ENCODE assay signal across 22 mouse cellular contexts in the genomic region with DNA sequence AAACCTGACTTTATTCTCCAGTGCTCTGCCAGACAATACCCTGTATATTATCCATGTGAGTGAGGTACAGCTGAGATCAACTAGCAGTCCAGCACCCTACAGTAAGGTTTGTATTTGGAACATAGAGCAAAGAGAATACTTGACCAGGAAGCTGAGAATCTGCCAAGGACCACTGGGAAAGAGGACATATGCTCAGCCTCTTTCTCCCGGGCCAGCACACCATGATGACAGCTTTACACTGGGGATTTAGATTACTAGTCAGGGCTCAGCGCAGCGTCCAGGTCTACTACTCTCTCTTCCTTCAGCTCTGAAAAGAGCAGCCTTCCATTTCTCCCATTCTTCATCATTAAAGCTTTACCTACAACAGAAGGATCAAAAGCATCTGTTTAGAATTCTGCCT.
A peak's percentile ranks its signal among the peaks of the same experiment; 100 is the strongest.
DNase-seq lines count a peak whose midpoint lies in the region; ATAC-seq lines count a peak whose summit lies in the region.
"Had no signal": no experiment of that assay in that cellular context is flagged by ENCODE, and none has a peak within 500 bp of the region (broad histone marks: within the 10 kb centered on the region; RNA-seq: fewer than 3 reads in every experiment).

No protein-coding gene starts in this region.

- WGBS in midbrain, embryonic 16.5 days: 50% methylated on average over 3 of the region's 3 CpGs
- WGBS in midbrain, embryonic 10.5 days: 78% methylated on average over 3 of the region's 3 CpGs

- H3K27ac ChIP-seq in midbrain, embryonic 16.5 days (ENCODE audit: low read length): peak overlapping the region; percentile 0; the same call in 1 of the 2 replicates
- H3K27ac ChIP-seq in midbrain, embryonic 10.5 days (replicated peaks): no peak overlapping the region
- H3K27ac ChIP-seq: embryonic facial prominence, embryonic 10.5 days; embryonic facial prominence, embryonic 13.5 days; forebrain, embryonic 12.5 days; forebrain, embryonic 15.5 days; heart, embryonic 13.5 days; hindbrain, embryonic 12.5 days; hindbrain, embryonic 15.5 days had no signal

- H3K36me3 ChIP-seq in midbrain, embryonic 16.5 days (ENCODE audit: control insufficient read depth, insufficient read depth, low read length): peaks cover 8% of the 10 kb centered on the region
- peaks cover 54% of the 10 kb centered on the region for H3K36me3 ChIP-seq in midbrain, embryonic 10.5 days

- peaks cover 3% of the 10 kb centered on the region; the same call in 1 of the 2 replicates for H3K4me1 ChIP-seq in midbrain, embryonic 16.5 days (ENCODE audit: control insufficient read depth, insufficient read depth, low read length)
- no peaks in the 10 kb centered on the region for H3K4me1 ChIP-seq in midbrain, embryonic 10.5 days
- H3K4me1 ChIP-seq: embryonic facial prominence, embryonic 10.5 days; embryonic facial prominence, embryonic 13.5 days; forebrain, embryonic 12.5 days; forebrain, embryonic 15.5 days; hindbrain, embryonic 12.5 days; hindbrain, embryonic 15.5 days had no signal

- H3K9me3 ChIP-seq in midbrain, embryonic 16.5 days (replicated peaks; ENCODE audit: control insufficient read depth, low read length, poor library complexity, severe bottlenecking): no peaks in the 10 kb centered on the region
- peaks cover 5% of the 10 kb centered on the region for H3K9me3 ChIP-seq in midbrain, embryonic 10.5 days (replicated peaks)
- H3K9me3 ChIP-seq: forebrain, embryonic 12.5 days; forebrain, embryonic 15.5 days; heart, embryonic 13.5 days; hindbrain, embryonic 15.5 days had no signal

- DNase-seq in cerebellum, postnatal 14 days: peak; percentile 23 to 38
- DNase-seq in cerebellum, postnatal 4 days (ENCODE audit: low spot score in 2 of 2): no peak
- no peak for DNase-seq in midbrain, embryonic 10.5 days (ENCODE audit: low spot score)
- peak; percentile 51 for DNase-seq in brain, adult 2 months (ENCODE audit: low read depth, low spot score)
- peak; percentile 11 for DNase-seq in retina, postnatal 1 day
- DNase-seq: adrenal gland, adult 2 months; adrenal gland, postnatal 14 days; cerebellum, adult 9-11 months; embryo, embryonic 11 days; gastrocnemius, postnatal 25 days; heart, adult 18-20 months; heart, postnatal 14 days had no signal

- no peak overlapping the region for H3K4me2 ChIP-seq in midbrain, embryonic 16.5 days (ENCODE audit: low read length)
- H3K4me2 ChIP-seq: embryonic facial prominence, embryonic 13.5 days; forebrain, embryonic 12.5 days; forebrain, embryonic 15.5 days; heart, embryonic 13.5 days; hindbrain, embryonic 12.5 days; hindbrain, embryonic 15.5 days had no signal

- H3K9ac ChIP-seq in midbrain, embryonic 16.5 days (ENCODE audit: low read depth, low read length): no peak overlapping the region
- H3K9ac ChIP-seq: embryonic facial prominence, embryonic 13.5 days; forebrain, embryonic 12.5 days; forebrain, embryonic 15.5 days; heart, embryonic 13.5 days; hindbrain, embryonic 12.5 days; hindbrain, embryonic 15.5 days had no signal

- no peak for ATAC-seq in midbrain, embryonic 16.5 days
- ATAC-seq: CD4-positive, CD25-positive, alpha-beta regulatory T cell, adult 4 months; forebrain, embryonic 15.5 days had no signal

- H3K4me3 ChIP-seq in midbrain, embryonic 16.5 days (ENCODE audit: low read depth, low read length): no peak overlapping the region
- H3K4me3 ChIP-seq in midbrain, embryonic 10.5 days: no peak overlapping the region
- H3K4me3 ChIP-seq: embryonic facial prominence, embryonic 10.5 days; embryonic facial prominence, embryonic 13.5 days; erythroblast, embryonic 14.5 days; forebrain, embryonic 12.5 days; forebrain, embryonic 15.5 days; heart, embryonic 13.5 days; hindbrain, embryonic 12.5 days; hindbrain, embryonic 15.5 days had no signal

- H3K27me3 ChIP-seq in midbrain, embryonic 16.5 days (ENCODE audit: control insufficient read depth, insufficient read depth, low read depth, low read length): no peaks in the 10 kb centered on the region
- no peaks in the 10 kb centered on the region for H3K27me3 ChIP-seq in midbrain, embryonic 10.5 days (ENCODE audit: low read depth, poor library complexity, severe bottlenecking)
- H3K27me3 ChIP-seq: embryonic facial prominence, embryonic 13.5 days; forebrain, embryonic 12.5 days; forebrain, embryonic 15.5 days; heart, embryonic 13.5 days; hindbrain, embryonic 12.5 days; hindbrain, embryonic 15.5 days had no signal

Comparison
In these comparisons a context has a peak if more than half of its experiments do, and no peak if none do; other contexts are left out.
1. DNase-seq: peak in cerebellum, postnatal 14 days (2 of 2), brain, adult 2 months (single experiment) and retina, postnatal 1 day (single experiment); none in cerebellum, postnatal 4 days (0 of 2) and midbrain, embryonic 10.5 days (single experiment).